In the genomic region with DNA sequence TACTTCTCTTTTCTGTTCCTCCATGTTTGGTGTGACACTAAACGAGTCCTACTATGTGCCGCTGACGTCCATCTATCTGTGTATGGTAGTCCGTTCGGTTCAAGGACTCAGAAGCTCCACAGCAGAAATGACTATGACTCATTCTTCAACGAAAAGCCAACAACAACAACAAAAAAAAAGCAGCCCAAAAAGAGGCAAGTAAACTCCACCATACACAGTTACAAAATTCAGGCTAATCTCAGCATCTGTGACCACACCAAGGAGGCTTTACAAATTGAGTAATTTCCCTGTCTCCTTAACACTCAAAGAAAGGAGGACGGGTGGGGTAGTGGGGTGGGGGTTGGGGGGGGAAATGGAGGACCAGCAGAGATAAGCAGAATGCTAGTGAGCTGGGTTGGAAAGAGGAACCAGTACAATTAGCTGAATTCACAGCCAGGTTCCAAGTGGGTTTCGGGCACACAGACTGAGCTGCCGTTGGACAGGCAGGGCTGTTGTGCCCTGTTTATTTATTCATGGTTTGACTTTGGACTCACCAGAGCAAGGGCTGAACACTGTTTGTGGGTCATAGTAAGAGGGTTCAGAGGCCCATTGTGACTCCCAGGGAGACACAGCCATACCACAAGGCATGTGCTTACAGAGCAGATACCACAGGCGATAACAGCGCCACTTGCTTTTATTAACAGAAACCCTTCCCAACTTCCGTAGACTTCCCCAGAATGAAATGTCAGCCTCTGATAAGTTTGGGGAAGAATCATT, we compare ENCODE assay signal across 8 mouse cellular contexts.
DNase-seq lines count a peak whose midpoint lies in the region; ATAC-seq lines count a peak whose summit lies in the region.
"Had no signal": no experiment of that assay in that cellular context is flagged by ENCODE, and none has a peak within 500 bp of the region (broad histone marks: within the 10 kb centered on the region; RNA-seq: fewer than 3 reads in every experiment).

No protein-coding gene starts in this region.

- H3K27me3 ChIP-seq in heart, embryonic 14.5 days (ENCODE audit: control insufficient read depth, insufficient read depth, low read length) = no peaks in the 10 kb centered on the region
- H3K27me3 ChIP-seq in liver, embryonic 13.5 days = no peaks in the 10 kb centered on the region

- intact Hi-C loops in left cerebral cortex, postnatal 10 days (cut with DNase I) = no loop called here

- DNase-seq in 416B (ENCODE audit: low read depth) = peak; percentile 99
- peak; percentile 65 for DNase-seq in CD4-positive helper T cell, adult 2 months (ENCODE audit: low read depth, low spot score)
- peak; percentile 51 for DNase-seq in liver, embryonic 13.5 days
- no peak for DNase-seq in cerebellum, postnatal 10 days
- DNase-seq in left cerebral cortex, postnatal 10 days (ENCODE audit: extremely low spot score in 1 of 2, low spot score in 2 of 2) = no peak
- DNase-seq in thymus, adult 18-20 months = no peak
- DNase-seq: gastrocnemius, postnatal 25 days had no signal

- peaks cover 27 to 41% of the 10 kb centered on the region in 2 experiments for H3K4me1 ChIP-seq in heart, embryonic 14.5 days (ENCODE audit: control insufficient read depth in 2 of 2, insufficient read depth in 2 of 2, low read length in 2 of 2)
- peaks cover 58% of the 10 kb centered on the region for H3K4me1 ChIP-seq in liver, embryonic 13.5 days (replicated peaks)

- no peak for ATAC-seq in heart, embryonic 14.5 days (ENCODE audit: insufficient number of reproducible peaks, insufficient read depth, low FRiP score, low read depth)
- peak; percentile 84 for ATAC-seq in liver, embryonic 13.5 days (ENCODE audit: low read depth)

- 51% methylated on average over 12 of the region's 12 CpGs for WGBS in heart, embryonic 14.5 days
- WGBS in liver, embryonic 13.5 days (ENCODE audit: insufficient replicate concordance) = 10% methylated on average over 12 of the region's 12 CpGs

- no peaks in the 10 kb centered on the region for H3K36me3 ChIP-seq in heart, embryonic 14.5 days (ENCODE audit: control insufficient read depth, insufficient read depth, low read length)
- no peaks in the 10 kb centered on the region for H3K36me3 ChIP-seq in liver, embryonic 13.5 days

- H3K4me2 ChIP-seq in heart, embryonic 14.5 days (ENCODE audit: low read length) = 0 out of 2 replicates have a peak overlapping the region, but pooled peaks have one; percentile 0
- peak overlapping the region; percentile 55 for H3K4me2 ChIP-seq in liver, embryonic 13.5 days

- no peak overlapping the region for H3K4me3 ChIP-seq in heart, embryonic 14.5 days (ENCODE audit: control insufficient read depth in 1 of 2, insufficient read depth in 1 of 2, low read depth in 1 of 2, low read length in 2 of 2)
- H3K4me3 ChIP-seq in liver, embryonic 13.5 days (replicated peaks) = peak overlapping the region; percentile 16; the same call in 1 of the 2 replicates

- H3K27ac ChIP-seq in heart, embryonic 14.5 days (replicated peaks in 1 of 2; ENCODE audit: control insufficient read depth in 1 of 2, insufficient read depth in 1 of 2, low read depth in 2 of 2, low read length in 2 of 2) = peak overlapping the region in 1 of 2 experiments; percentile 10; a peak in 1 of 4 replicates
- H3K27ac ChIP-seq in liver, embryonic 13.5 days = peak overlapping the region; percentile 87

- H3K9ac ChIP-seq in heart, embryonic 14.5 days (ENCODE audit: low read length) = no peak overlapping the region
- peak overlapping the region; percentile 51 for H3K9ac ChIP-seq in liver, embryonic 13.5 days

- H3K9me3 ChIP-seq in heart, embryonic 14.5 days (ENCODE audit: control insufficient read depth, low read length) = no peaks in the 10 kb centered on the region
- H3K9me3 ChIP-seq in liver, embryonic 13.5 days (replicated peaks) = no peaks in the 10 kb centered on the region

Comparison
In these comparisons a context has a peak if more than half of its experiments do, and no peak if none do; other contexts are left out.
1. DNase-seq: peak in 416B (single experiment), CD4-positive helper T cell, adult 2 months (single experiment) and liver, embryonic 13.5 days (single experiment); none in cerebellum, postnatal 10 days (0 of 2), left cerebral cortex, postnatal 10 days (0 of 2) and thymus, adult 18-20 months (0 of 2).